In genomic region chr17:18718275-18718674, GRCm38 (mm10) we compare ENCODE assay signal across 30 mouse cellular contexts.
DNase-seq lines count a peak whose midpoint lies in the region; ATAC-seq and TF ChIP-seq lines count a peak whose summit lies in the region.
"Had no signal": no experiment of that assay in that cellular context is flagged by ENCODE, and none has a peak within 500 bp of the region (broad histone marks: within the 10 kb centered on the region; RNA-seq: fewer than 3 reads in every experiment).

No protein-coding gene starts in this region.

- no peaks in the 10 kb centered on the region for H3K9me3 ChIP-seq in MEL (replicated peaks; ENCODE audit: insufficient read depth, low read length)
- H3K9me3 ChIP-seq: G1E had no signal

- H3K79me2 ChIP-seq in MEL (ENCODE audit: control insufficient read depth, insufficient read depth, low read length, poor library complexity): no peaks in the 10 kb centered on the region

- no peak for TF ChIP-seq CTCF in thymus, adult 2 months (IDR thresholded peaks at IDR 0.05; ENCODE audit: borderline replicate concordance, control insufficient read depth, extremely low read depth, insufficient read depth, low read length, poor library complexity)
- no peak for TF ChIP-seq CTCF in MEL (IDR thresholded peaks at IDR 0.05 in 2 of 3, conservative IDR thresholded peaks at IDR 0.05 in 1 of 3; ENCODE audit: control insufficient read depth in 1 of 3, insufficient read depth in 1 of 3, low read depth in 2 of 3, low read length in 3 of 3, poor library complexity in 1 of 3, severe bottlenecking in 1 of 3)

- no peak overlapping the region for H3K4me3 ChIP-seq in thymus, adult 2 months (ENCODE audit: control insufficient read depth, insufficient read depth, low read length)
- H3K4me3 ChIP-seq in MEL (ENCODE audit: control insufficient read depth in 1 of 2, insufficient read depth in 1 of 2, low read depth in 2 of 2, low read length in 2 of 2): no peak overlapping the region
- H3K4me3 ChIP-seq: embryonic facial prominence, embryonic 10.5 days; embryonic facial prominence, embryonic 13.5 days; erythroblast, embryonic 14.5 days; forebrain, embryonic 12.5 days; forebrain, embryonic 15.5 days; heart, embryonic 10.5 days; heart, embryonic 13.5 days; hindbrain, embryonic 15.5 days had no signal

- no peaks in the 10 kb centered on the region for H3K27me3 ChIP-seq in thymus, adult 2 months (ENCODE audit: control insufficient read depth, insufficient read depth, low read length)
- H3K27me3 ChIP-seq in MEL (ENCODE audit: control insufficient read depth in 1 of 2, insufficient read depth in 2 of 2, low read length in 2 of 2): no peaks in the 10 kb centered on the region
- H3K27me3 ChIP-seq: CH12.LX; embryonic facial prominence, embryonic 13.5 days; forebrain, embryonic 12.5 days; forebrain, embryonic 15.5 days; heart, embryonic 13.5 days; hindbrain, embryonic 15.5 days had no signal

- no peaks in the 10 kb centered on the region for H3K36me3 ChIP-seq in thymus, adult 2 months (ENCODE audit: control insufficient read depth, insufficient read depth, low read length)
- H3K36me3 ChIP-seq in MEL (ENCODE audit: control insufficient read depth in 1 of 2, insufficient read depth in 2 of 2, low read length in 2 of 2): no peaks in the 10 kb centered on the region; a peak in 1 of 4 replicates
- H3K36me3 ChIP-seq: embryonic facial prominence, embryonic 10.5 days; embryonic facial prominence, embryonic 13.5 days; forebrain, embryonic 12.5 days; forebrain, embryonic 15.5 days; G1E; heart, embryonic 10.5 days; heart, embryonic 13.5 days; hindbrain, embryonic 15.5 days had no signal

- H3K9ac ChIP-seq in MEL (ENCODE audit: control insufficient read depth, low read depth, low read length, poor library complexity, severe bottlenecking): no peak overlapping the region
- H3K9ac ChIP-seq: embryonic facial prominence, embryonic 13.5 days; forebrain, embryonic 12.5 days; forebrain, embryonic 15.5 days; heart, embryonic 13.5 days; hindbrain, embryonic 15.5 days had no signal

- peaks cover 3% of the 10 kb centered on the region; the same call in 1 of the 2 replicates for H3K4me1 ChIP-seq in thymus, adult 2 months (replicated peaks; ENCODE audit: control insufficient read depth, insufficient read depth, low read length)
- peaks cover 0 to 3% of the 10 kb centered on the region in 2 experiments; a peak in 2 of 4 replicates for H3K4me1 ChIP-seq in MEL (ENCODE audit: control insufficient read depth in 1 of 2, insufficient read depth in 2 of 2, low read length in 2 of 2)
- H3K4me1 ChIP-seq: embryonic facial prominence, embryonic 10.5 days; embryonic facial prominence, embryonic 13.5 days; forebrain, embryonic 12.5 days; forebrain, embryonic 15.5 days; heart, embryonic 10.5 days; heart, embryonic 13.5 days; hindbrain, embryonic 15.5 days had no signal

- TF ChIP-seq POLR2A in thymus, adult 2 months (IDR thresholded peaks at IDR 0.05; ENCODE audit: control insufficient read depth, extremely low read depth, insufficient read depth, low read length, poor library complexity): no peak
- no peak for TF ChIP-seq POLR2A in MEL (IDR thresholded peaks at IDR 0.05; ENCODE audit: control insufficient read depth in 1 of 2, insufficient read depth in 1 of 2, low read depth in 1 of 2, low read length in 2 of 2, poor library complexity in 1 of 2)

- 90% methylated on average over 2 of the region's 2 CpGs for WGBS in thymus, adult 2 months

- H3K27ac ChIP-seq in thymus, adult 2 months (ENCODE audit: control insufficient read depth, insufficient read depth, low read length): peak overlapping the region; percentile 70; the same call in 1 of the 2 replicates
- H3K27ac ChIP-seq in MEL (ENCODE audit: control insufficient read depth, low read depth, low read length): no peak overlapping the region
- H3K27ac ChIP-seq: embryonic facial prominence, embryonic 10.5 days; embryonic facial prominence, embryonic 13.5 days; forebrain, embryonic 12.5 days; forebrain, embryonic 15.5 days; heart, embryonic 10.5 days; heart, embryonic 13.5 days; hindbrain, embryonic 15.5 days had no signal

- DNase-seq in thymus, adult 2 months: no peak
- DNase-seq in thymus, adult 18-20 months: no peak
- DNase-seq in MEL (ENCODE audit: low read depth, low spot score): no peak
- no peak for DNase-seq in testis, postnatal 10 days (ENCODE audit: low spot score)
- DNase-seq in urinary bladder, postnatal 4 days (ENCODE audit: low spot score in 2 of 2): no peak
- DNase-seq: adrenal gland, adult 8-10 months; adrenal gland, postnatal 25 days; B cell, adult 2 months; cerebellum, adult 11-12 months; cerebellum, adult 8-10 months; cerebellum, postnatal 10 days; cerebellum, postnatal 36 days; embryo, embryonic 11 days; gastrocnemius, postnatal 25 days; heart, adult 18-20 months; heart, postnatal 14 days; heart, postnatal 4 days had no signal

- ATAC-seq in inflammation-experienced regulatory T-cells, adult 6 months: peak; percentile 46
- no peak for ATAC-seq in frontal cortex, adult (ENCODE audit: low TSS enrichment)
- ATAC-seq: forebrain, embryonic 15.5 days; intestine, embryonic 16.5 days had no signal

- TF ChIP-seq EP300 in MEL (IDR thresholded peaks at IDR 0.05; ENCODE audit: low read depth in 1 of 2, low read length in 2 of 2): no peak

- TF ChIP-seq RAD21 in MEL (IDR thresholded peaks at IDR 0.05; ENCODE audit: low read depth, low read length): no peak

TF ChIP-seq in MEL, 35 proteins besides CTCF, POLR2A, EP300 and RAD21:
- TF ChIP-seq GATA1 (IDR thresholded peaks at IDR 0.05; ENCODE audit: low read depth, low read length): no peak
- TF ChIP-seq BHLHE40 (IDR thresholded peaks at IDR 0.05; ENCODE audit: borderline replicate concordance, low read depth, low read length): no peak
- TF ChIP-seq JUND (IDR thresholded peaks at IDR 0.05; ENCODE audit: low read depth, low read length): no peak
- peak; percentile 31; the same call in 1 of the 2 replicates for TF ChIP-seq ETS1 (IDR thresholded peaks at IDR 0.05; ENCODE audit: low read depth, low read length)
